Mouse (Mus musculus) left cerebral cortex, adult 8-10 months (tissue): ENCODE data around the gene Ksr2. TPM values are rescaled to one million over a fixed set of nuclear protein-coding genes. Genes with fewer than 3 reads are reported as not detected.
"Not testable (repeated sequence)": the region's sequence is repeated elsewhere in the genome, so short reads cannot be mapped to it uniquely, and the experiment has no call there.

Experiments
- DNase-seq, 2 experiments: peaks; one replicate each; pipeline ENCODE4 v3.0.0; 2022; ENCODE audit warnings: low spot score in 2 of 2
- total RNA-seq, 4 experiments: library from RNA; stranded (reverse); gene quantifications; 2 replicates each; pipeline ENCODE4 v1.2.4; 2022

The Ksr2 gene
- total RNA-seq, 4 experiments from 2014 or later = 40.3 to 43.9 (median 41.3) TPM

DNA sequence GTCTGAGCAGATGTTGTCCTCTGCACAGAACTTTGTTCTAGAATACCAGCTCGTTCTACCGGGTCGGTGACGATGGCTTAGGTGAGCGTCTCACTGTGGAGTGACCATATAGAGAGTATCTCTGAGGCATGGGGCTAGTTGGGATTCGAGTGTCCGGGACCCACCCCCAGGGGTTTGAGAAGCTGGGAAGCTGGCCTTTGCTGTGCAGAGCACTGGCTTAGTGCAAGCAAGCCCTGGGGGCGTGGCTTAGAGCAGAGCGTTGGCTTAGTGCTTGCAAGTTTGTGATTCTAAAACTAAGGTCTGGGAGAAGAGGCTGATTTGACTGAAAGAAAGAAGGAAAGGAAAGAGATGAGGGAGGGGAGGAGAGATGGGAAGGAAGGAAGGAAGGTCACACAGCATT, 188.2 kb downstream of the Ksr2 start:
- DNase-seq = no peak

DNA sequence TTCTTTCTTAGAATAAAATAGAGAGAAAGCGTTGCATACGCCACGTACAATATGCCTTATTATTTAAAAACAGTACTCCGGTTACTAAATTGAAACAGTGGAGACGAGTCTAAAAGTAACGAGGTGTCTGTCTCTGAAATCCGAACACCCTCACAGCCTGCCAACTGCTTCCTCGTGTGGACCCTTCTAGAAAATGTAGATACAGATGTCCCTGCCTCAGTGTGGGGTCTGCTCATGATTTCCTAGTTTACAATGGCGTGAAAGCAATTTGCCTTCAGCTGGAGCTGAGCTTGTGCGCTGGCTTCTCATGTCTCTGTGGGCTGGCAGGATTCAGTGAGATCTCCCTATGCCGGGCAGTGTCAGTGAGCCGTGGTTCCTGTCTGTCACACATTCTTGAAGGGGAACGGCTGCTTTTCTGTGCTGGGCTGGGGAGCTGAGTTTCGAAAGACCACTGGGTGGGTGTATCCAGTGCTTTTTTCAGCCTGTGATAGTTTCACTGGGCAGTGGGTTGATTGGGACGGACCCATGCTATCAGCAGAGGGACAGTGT, 194.0 kb downstream of the Ksr2 start:
- no peak for DNase-seq

DNA sequence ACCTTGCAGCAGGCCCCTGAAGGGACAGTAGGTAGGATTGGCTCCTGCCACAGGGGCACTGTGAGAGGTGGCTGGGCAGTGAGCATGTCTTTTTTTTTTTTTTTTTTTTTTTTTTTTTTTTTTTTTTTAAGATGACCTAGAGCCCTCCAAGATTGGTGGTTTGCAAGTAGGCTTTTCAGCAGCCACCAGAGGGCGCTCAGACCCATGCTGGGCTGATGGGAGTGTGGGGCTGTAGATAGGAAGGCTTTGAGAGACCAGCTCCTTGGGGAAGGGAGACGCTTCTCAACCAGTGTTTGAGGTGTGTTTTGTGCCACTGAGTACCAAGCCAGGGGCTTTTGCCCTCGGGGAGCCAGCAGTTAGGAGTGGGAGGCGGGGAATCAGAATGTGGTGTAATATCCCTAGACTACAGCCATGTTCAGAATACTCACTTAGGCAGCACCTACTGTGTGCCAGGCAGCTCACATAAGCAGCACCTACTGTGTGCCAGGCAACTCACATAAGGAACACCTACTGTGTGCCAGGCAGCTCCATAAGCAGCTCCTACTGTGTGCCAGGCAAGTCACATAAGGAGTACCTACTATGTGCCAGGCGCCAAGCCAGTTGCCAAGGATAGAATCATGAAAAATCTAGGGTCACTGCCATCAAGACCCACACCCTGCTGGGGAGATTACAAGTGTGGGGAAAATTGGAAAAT, 200.7 kb downstream of the Ksr2 start:
- peak in 1 of 2 experiments; percentile 32 for DNase-seq

DNA sequence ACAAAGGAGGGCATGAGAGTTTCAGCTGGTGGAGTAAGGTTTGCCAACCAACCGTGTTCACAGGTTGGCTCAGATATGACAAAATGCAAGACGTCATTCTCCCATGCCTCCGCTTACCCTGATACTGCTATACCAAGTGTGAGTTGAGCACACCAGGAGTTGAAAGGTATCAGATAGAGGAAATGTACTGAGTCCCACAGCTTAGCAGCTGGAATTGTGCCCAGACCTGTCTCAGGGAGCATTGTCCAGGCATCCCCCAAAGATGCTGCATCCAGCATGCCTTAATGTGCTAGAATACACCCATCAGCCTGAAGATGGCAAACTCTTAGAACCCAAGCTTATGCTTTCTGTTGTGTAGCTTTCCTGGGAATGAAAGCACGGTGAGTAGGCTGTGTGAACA, 206.5 kb downstream of the Ksr2 start:
- no peak for DNase-seq

DNA sequence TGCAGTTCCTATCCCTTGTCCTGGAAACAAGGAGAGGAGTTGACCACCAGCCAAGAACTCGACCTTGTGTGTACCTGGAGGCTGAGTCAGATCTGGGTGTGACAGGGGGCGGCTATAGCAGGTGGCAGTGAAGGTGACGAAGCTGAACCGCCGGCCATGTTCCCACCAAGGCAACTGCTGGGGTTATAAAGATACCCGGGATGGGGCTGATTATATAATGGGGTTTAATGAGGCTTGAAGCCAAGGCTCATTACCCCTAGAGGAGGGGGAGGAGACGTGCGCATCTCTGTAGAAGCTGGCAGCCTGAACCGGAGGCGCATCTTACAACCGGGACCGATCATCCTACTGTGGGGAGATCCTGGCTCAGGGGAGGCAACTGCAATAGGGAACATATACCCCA, 208.4 kb downstream of the Ksr2 start:
- DNase-seq = no peak

DNA sequence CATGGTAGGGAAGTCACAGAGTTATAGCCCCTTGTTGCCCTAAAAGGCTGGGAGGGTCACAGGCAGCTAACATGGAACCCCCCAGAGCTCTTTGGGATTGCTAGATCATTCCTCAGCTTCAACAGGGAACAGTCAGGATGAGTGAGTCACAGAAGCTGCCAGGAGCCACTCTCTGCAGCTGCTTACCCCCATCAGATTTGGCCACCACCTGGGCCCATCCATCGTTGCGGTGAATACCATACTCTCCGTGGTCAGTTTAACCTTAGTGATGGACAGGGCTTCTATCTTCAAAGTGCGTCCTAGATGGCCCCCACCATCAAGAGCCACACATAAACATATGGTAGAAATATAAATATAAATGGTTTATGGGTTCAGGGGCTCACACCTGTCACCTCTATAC, 209.4 kb downstream of the Ksr2 start:
- not testable (repeated sequence) for DNase-seq

DNA sequence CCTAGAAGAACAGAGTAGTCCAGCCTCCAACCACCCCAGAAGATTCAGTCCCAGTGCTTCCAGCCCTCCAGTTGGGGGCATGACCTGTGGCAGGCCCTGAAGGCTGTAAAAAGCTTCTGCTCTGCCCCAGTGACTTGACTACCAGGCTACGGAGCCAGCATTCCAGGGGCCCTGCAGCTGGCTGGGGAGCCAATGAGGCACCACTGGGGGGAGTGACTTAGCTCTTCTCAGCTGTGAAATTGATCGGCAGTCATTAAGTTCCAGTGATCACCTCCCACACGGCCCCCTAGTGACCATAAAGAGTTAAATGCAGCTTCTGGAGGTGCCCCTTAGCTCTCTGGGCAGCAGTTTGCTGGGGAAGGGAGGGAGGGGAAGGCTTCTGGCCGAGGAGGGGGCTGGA, 213.1 kb downstream of the Ksr2 start:
- DNase-seq = no peak

DNA sequence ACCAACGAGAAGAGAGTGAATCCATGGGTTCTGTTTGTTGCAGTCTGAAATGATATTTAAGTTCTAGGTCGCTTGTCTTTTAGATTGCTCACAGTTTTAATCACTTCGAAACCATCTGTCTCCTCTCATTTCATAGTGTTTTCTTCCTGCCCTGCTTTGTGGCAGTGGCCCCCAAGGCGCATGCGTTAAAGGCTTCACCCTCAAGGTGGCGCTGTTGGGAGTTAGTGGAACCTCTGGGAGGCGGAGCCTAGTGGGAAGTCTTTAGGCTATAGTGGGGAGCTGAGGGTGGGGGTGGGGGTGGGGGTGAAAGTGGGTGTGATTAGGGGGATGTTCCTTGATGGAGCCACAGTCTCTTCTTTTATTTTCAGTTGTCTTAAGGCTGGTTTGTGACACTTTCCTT, 214.6 kb downstream of the Ksr2 start:
- peak in 1 of 2 experiments; percentile 65 for DNase-seq

DNA sequence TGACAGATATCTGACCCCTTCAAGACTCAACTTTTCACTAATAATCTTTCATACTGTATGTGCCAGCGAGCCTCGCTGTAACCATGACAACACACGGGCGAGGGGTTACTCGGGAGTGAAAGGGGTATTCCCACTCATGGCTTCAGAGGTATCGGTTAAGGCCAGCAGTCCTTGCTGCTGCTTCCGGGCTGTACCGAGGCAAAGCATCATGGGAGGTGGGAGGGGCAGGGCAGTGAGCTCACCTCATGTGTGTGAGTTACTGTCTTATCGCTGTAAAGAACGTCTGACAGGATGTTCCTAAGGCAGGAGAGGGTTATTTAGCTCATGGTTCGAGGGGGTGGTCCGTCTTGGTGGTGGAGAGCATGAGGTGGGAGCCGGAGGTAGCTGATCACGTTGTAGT, 215.8 kb downstream of the Ksr2 start:
- DNase-seq = no peak

DNA sequence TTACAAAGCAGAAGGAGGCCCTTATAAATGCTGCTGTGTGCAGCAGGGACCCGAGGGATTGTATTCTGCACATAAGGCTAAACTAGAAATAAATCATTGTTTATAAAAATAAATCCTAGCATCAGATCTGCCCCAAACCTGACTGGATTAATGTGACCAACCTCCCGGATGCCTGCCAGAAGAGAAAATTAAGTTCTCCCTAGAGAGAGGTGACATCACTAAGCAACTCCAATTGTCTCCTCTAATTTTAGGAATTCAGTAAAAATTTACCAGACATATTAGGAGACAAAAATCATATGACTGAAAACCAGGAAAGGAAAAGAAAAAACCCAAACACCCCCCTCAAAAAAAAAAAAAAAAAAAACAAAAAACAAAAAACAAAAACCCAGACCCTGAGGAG, 221.4 kb downstream of the Ksr2 start:
- no peak for DNase-seq

DNA sequence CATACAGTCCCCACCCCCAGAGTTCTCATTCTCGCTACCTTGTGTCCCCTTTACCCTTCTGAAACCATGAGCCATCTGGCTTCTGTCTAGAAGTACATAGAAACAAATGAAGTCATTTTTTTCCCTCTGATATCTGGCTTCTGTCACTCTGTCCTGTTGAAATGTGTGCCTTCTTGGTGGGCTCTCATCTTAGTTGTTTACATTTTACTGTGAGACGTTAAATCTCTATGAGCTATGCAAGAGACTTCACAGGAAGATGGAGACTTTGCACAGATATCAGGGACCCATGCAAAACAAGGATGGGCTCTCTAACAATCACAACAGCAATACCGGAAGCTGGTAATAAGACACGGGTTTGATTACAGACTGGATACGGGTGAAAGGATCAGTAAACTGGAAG, 222.0 kb downstream of the Ksr2 start:
- DNase-seq = no peak

DNA sequence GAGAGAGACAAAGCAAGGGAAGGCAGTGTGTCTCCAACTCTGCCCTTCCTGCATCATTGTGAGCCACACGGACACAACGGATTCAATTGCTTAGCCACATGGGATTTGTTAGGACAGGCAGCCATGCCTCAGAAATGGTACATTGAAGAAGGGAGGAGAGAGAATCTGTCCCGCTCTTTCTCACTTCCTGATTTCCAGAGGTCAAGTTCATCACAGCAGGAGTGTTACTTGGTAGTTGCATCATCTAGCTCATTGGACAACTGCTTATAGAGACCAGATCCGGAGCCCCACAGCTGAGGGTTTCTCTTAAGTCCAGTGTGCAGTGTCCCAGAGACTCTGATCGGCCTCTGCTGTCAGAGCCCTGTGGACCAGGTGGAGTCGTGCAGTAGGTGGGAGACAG, 227.8 kb downstream of the Ksr2 start:
- DNase-seq = no peak

DNA sequence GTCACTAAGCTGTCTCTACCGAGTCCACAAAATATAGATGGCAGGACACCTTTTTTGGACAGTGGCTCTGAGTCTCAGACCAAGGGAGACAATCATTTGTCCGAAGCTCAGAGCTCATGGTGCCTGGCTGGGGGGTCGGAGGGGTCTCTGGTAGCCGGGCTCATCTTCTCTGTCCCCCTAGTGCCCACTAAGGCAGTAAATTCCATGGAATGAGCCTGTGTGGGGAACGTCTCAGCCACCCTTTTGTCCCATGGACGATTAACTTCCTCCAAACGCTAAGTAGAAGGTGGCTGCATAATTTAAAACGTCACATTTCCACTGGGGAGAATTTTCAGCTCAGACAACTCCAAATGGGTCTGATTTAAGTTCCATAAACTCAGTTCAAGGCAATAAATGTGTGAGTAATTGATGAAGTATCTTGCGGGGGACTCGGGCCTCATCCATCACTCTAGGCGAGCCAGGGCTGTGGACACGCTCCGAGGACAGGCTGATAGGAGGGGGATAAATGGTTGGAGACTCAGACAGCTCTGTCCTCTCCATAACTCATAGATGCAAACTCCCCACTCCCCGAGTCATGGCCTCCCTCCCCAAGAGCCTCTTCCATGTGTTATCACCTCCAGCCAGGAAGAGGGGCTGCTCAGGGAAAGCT, 237.6 kb downstream of the Ksr2 start:
- DNase-seq = no peak

DNA sequence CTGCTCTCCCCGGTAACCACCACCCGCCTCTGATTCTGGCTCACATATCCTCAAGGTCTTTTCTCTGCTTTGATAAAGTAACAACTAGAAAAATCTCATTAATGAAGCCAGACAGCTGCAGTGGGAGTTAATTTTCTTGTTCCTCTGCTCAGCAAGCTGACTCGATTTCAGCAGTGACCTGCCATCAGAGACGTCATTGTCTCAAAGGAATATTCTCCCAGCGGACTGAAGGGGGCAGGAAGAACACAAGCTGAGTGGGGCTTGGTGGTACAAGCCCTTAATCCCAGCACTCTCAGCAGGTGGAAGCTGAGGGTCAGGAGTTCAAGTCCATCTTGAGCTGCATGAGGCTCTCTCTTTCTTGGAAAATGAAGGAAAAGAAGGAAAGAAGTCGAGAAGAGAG, 244.8 kb downstream of the Ksr2 start:
- DNase-seq = no peak

DNA sequence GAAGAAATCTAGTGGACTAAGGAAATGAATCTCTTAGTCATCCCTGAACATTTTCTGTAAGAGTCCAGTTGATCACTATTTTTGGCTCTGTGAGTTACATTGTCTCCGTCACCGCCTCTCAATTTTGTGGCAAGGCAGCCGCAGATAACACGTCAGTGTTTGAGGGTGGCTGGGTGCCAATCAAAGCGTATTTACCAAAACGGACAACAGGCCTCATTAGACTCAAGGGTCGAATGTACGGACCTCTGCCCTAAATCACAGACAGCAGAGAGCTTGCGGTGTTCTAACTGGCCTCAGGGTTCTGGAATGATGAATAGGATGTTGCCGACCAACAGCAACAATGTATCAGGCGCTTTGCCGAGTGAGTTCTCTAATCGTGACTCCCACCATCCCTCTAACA, 245.8 kb downstream of the Ksr2 start:
- DNase-seq = no peak

DNA sequence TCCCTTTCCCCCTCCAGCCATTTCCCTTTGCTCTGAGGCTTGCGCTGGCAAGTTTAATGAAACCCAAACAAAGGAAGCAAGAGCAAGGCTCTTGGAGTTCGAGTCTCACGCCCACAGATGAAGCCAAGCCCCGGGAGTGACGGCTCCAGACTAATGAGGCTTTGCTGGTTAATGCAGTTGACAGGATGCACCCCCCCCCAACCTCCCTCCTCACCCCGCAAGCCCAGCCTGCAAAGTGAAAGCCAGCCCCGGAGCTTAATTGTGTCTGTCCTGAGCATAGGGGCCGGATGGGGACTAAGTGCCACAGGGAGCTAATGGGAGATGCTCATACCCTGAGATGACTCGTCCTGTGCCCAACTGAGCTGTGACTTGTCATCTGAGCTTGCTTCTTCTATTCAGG, 251.4 kb downstream of the Ksr2 start:
- no peak for DNase-seq

DNA sequence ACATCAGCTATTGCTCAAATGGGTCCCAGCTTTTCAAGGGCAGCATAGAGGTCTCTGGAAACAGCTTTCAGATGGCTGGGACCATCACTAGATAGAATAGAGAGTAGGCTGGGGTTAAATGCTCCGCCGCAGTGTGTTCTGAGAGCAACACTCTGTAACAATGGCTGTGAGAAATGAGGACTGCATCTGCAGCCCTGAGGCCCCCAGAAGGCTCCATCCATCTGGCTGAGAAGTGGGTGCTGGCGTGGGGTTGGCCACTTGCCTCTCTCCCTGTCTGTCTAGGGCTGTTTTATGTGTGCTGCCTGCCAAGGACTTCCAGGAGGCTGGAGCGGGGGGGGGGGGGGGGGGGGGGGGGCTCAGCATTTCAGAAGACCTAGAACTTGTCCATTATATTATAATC, 253.5 kb downstream of the Ksr2 start:
- DNase-seq = no peak

DNA sequence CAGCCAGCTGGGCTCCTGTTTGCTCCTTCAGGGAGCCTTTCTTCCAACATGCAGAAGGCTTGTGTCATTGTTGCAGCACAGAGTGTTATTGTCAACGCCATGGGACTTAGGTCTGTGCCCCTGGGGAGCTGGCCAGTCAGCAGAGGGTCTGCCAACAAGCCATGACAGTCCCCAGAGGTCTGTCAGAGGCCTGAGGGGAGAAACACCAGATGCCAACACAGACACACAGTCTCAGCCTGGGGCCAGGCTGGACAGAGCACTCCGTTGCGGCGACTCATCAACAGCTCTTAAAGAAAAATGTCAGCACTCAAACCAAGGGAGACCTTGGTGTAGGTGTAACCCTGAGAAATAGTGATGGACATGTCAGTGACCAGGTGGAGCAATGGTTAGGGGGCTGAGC, 255.5 kb downstream of the Ksr2 start:
- no peak for DNase-seq

DNA sequence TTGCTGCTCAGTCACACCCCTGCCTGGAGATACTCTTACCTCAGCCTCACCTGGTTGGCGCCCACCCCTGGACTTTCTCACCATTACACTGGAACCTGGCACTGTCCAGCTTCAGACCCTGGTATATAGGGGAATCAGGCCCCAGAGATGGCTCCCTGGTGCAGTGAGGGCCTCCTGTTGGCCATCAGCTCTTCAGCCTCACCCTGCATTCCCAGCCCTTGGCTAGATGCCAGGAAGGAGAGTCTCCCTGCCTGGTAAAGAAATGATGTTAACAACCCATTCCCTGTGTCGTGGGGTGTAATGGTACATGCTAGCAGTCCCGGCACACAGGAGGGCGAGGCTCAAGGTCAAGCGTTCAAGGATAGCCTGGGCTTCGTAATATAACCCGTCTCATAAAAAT, 256.0 kb downstream of the Ksr2 start:
- DNase-seq = no peak

DNA sequence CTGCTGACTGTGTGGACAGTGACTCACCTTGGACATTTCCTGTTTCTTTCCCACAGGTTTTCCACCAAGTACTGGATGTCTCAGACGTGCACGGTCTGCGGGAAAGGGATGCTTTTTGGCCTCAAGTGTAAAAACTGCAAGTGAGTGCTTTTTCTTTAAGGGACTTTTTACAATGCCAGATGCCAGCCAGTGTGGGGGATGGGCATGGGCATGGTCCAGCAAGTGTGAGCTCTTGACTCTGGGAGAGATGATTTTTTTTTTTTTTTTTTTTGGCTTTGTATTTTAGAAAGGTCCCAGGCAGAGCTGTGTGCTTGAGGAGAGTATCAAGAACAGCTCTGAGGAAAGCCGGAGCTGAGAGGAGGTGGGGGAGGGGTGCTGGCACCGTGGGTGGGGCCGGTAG, 257.6 kb downstream of the Ksr2 start:
- DNase-seq = no peak

DNA sequence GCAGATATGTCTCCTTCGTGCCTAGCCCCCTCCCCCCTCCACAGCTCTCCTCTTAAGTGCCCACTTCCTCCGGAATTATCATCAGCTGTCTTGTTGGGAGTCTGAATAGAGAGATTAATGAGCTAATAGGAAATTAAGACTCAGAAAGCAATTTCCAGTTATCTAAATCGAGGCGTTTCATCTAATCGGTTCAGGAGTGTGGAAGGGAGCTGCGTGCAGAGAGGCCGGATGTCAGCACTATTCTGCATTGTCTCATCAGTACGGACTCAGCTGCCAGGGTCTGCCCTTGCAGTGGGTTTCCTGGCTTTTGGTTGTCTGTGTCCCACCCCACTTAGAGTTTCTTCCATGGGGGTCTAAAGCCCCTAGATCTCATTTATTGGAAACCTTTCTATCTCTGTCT, 262.0 kb downstream of the Ksr2 start:
- DNase-seq = no peak

DNA sequence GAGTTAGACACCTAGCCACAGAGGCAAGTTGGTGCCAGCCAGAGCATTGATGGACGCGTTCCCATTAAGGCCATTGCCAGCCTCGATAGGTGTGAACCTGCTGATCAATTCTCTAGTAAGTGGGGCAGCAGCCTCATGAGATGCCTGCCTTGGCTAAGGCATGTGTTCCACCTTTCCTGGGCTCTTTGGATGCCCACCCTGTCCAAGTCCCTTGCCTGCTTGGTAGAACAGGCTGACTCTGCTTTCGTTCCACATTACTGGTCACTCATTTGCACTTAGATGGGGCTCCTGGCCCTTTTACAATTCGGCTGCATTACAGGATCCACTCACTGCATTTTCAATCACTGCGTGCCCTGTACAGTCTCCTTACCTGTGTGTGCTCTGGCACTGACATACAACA, 263.4 kb downstream of the Ksr2 start:
- no peak for DNase-seq

DNA sequence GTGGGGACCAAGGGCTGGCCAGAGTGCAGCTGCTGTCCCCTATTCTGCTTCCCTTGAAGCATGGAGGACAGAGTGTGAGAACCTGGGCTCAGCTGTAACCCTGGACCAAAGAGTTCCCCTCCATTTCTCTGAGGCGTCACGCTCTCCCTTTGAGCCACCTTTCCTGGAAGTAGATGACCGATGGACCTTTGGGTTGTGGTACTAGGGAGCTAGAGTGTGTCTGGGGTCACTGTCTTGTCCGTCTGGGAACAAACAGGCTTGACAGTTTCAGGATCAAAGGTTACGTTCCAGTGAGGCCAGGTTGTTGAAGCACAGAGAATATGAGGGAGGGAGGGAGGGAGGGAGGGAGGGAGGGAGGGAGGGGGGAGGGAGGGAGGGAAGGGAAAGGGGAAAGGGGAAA, 264.6 kb downstream of the Ksr2 start:
- DNase-seq = no peak
